Mouse (Mus musculus): ENCODE measurements around the gene 4930503B20Rik. TPM values are rescaled to one million over a fixed set of nuclear protein-coding genes. Genes with fewer than 3 reads are reported as not detected.

The 4930503B20Rik gene
- polyA plus RNA-seq, 1 experiment from 2014 or later: not detected

DNA sequence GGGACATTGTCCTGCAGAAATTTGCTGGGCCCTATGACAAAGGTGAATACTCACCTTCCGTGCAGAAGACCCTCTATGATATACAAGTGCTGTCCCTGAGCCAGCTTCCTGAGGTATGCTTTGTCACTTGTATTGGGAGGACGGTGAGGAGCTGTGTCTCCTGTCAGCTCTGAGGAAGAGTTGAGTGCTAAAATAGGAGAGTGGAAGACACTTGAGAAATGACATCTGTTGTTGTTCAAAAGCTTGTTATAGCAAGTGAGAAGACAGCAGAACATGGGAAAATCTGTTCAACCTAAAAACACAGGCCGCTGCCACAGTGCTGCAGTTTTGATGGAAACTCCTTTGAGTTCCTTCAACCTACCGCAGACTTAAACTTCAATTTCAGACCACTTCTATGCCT, 25.4 kb downstream of the 4930503B20Rik start:
- Histone ChIP-seq H3K36me3 (replicated peaks; ENCODE audit: control insufficient read depth, insufficient read depth) (no peaks in the 10 kb centered on the region), H3K9ac (no peak overlapping the region), H3K9me3 (ENCODE audit: control insufficient read depth, low read length) (no peaks in the 10 kb centered on the region), H3K4me1 (replicated peaks; ENCODE audit: control insufficient read depth, insufficient read depth, low read length) (no peaks in the 10 kb centered on the region), H3K4me2 (replicated peaks) (no peak overlapping the region), H3K4me3 (replicated peaks; ENCODE audit: low read length) (no peak overlapping the region), H3K27ac (no peak overlapping the region), H3K27me3 (ENCODE audit: control insufficient read depth, insufficient read depth, low read length) (no peaks in the 10 kb centered on the region)
- DNase-seq (ENCODE audit: low spot score): no peak
- 86% methylated on average over 4 of the region's 4 CpGs for WGBS
- no peak for ATAC-seq (ENCODE audit: low FRiP score)

DNA sequence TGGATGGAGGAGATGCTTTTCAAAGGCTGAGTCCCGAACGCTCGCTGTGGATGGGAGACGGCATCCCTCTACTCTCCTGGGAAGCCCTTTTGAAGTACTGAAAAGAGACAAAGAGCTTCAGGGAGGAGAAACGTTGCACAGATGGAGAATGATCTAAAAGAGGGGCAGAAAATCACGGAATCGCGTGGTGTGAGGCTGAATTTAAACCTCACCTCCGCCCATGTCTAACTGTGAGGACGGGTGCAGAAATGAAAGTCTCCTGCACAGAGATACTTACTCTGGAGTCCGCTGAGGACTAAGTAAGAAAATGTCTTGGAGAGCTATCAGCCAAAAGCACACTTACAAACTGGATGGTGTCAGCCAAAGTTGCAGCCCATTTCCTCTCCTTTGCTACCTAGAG, 29.2 kb downstream of the 4930503B20Rik start:
- no peak overlapping the region for H3K27ac ChIP-seq
- H3K27me3 ChIP-seq (ENCODE audit: control insufficient read depth, insufficient read depth, low read length): no peaks in the 10 kb centered on the region
- ATAC-seq (ENCODE audit: low FRiP score) (no peak), DNase-seq (ENCODE audit: low spot score) (no peak)
- no peak overlapping the region for H3K4me2 ChIP-seq (replicated peaks)
- no peaks in the 10 kb centered on the region for H3K9me3 ChIP-seq (ENCODE audit: control insufficient read depth, low read length)
- no peaks in the 10 kb centered on the region for H3K4me1 ChIP-seq (replicated peaks; ENCODE audit: control insufficient read depth, insufficient read depth, low read length)
- no peaks in the 10 kb centered on the region for H3K36me3 ChIP-seq (replicated peaks; ENCODE audit: control insufficient read depth, insufficient read depth)
- no peak overlapping the region for H3K4me3 ChIP-seq (replicated peaks; ENCODE audit: low read length)
- 86% methylated on average over 11 of the region's 11 CpGs for WGBS
- no peak overlapping the region for H3K9ac ChIP-seq

DNA sequence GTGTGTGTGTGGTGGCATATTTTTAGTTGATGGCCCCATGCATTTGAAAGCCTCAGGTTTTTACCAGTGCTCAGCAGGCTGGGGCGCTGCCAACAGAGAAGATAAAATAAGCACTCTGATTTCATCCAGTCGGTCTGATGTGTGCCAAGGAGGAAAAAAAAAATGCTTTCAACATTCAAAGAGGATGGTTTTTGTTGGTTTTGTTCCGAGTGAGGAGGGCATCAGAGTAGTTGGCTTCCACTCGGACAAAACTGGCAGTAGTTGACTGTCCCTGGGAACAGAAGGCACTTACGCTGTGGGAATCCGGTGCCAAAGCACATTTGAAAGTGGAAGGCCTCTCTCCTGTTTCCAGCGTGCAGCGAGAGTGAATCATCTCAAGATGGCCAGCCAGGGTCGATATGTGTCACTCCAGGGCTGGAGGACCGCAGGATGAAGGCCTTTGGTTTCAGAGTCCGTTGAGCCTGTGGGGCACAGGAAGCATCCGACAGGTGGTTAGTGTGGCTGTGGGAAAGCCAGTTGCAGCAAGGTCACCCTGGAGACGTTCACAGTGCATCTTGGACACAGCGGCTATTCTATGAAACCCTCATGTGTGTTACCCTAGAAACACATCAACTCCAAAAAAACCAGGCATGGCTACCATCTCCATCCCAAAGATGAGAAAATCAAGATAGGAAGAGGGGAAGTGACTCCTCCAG, 30.4 kb downstream of the 4930503B20Rik start:
- Histone ChIP-seq H3K36me3 (replicated peaks; ENCODE audit: control insufficient read depth, insufficient read depth) (no peaks in the 10 kb centered on the region), H3K27me3 (ENCODE audit: control insufficient read depth, insufficient read depth, low read length) (no peaks in the 10 kb centered on the region), H3K9me3 (ENCODE audit: control insufficient read depth, low read length) (no peaks in the 10 kb centered on the region), H3K4me3 (replicated peaks; ENCODE audit: low read length) (no peak overlapping the region), H3K9ac (no peak overlapping the region), H3K4me2 (replicated peaks) (no peak overlapping the region), H3K4me1 (replicated peaks; ENCODE audit: control insufficient read depth, insufficient read depth, low read length) (no peaks in the 10 kb centered on the region), H3K27ac (no peak overlapping the region)
- DNase-seq (ENCODE audit: low spot score): no peak
- ATAC-seq (ENCODE audit: low FRiP score): no peak
- WGBS: 90% methylated on average over 14 of the region's 14 CpGs

DNA sequence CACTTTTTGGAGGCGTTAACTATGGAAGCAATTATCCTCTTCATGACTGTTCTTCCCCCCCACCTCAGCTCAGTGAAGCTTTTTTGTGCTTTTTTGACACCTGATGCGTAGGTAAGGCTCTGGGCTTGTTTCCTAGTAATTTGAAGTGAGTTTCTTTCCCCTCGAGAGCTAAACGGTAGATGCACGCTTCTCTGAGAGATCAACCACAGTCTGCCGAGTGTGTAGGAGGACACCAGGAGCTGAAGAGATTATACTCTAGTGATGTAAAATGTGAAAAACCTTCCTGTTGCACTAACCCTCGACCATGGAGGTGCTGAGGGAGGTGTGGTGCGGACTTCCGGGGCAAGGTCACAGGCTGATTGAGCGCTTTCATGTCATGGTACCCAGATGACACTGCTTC, 31.0 kb downstream of the 4930503B20Rik start:
- 91% methylated on average over 10 of the region's 10 CpGs for WGBS
- no peak overlapping the region for H3K9ac ChIP-seq
- H3K27me3 ChIP-seq (ENCODE audit: control insufficient read depth, insufficient read depth, low read length): no peaks in the 10 kb centered on the region
- no peaks in the 10 kb centered on the region for H3K9me3 ChIP-seq (ENCODE audit: control insufficient read depth, low read length)
- no peaks in the 10 kb centered on the region for H3K36me3 ChIP-seq (replicated peaks; ENCODE audit: control insufficient read depth, insufficient read depth)
- no peak overlapping the region for H3K4me2 ChIP-seq (replicated peaks)
- H3K4me3 ChIP-seq (replicated peaks; ENCODE audit: low read length): no peak overlapping the region
- no peak for ATAC-seq (ENCODE audit: low FRiP score)
- no peak overlapping the region for H3K27ac ChIP-seq
- no peaks in the 10 kb centered on the region for H3K4me1 ChIP-seq (replicated peaks; ENCODE audit: control insufficient read depth, insufficient read depth, low read length)
- DNase-seq (ENCODE audit: low spot score): no peak

DNA sequence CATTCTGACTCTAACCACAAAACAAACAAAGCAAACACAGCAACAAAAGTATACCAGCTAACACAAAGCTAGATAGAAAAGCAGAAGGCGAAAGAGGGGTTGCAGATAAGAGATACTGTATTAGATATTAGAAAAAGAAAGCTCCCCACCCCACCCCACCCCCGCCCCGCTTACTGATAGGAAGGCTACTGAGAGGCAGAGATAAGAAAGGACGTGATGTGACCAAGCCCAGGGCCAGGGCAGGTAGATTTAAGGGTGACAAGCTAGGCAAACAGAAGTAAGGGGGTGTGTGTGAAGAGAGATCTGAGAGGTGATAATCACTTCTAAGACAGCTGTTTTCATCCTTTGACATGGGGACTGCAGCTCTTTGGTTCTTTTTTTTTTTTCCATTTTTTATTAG, 32.8 kb downstream of the 4930503B20Rik start:
- whole genome bisulfite sequencing: 84% methylated on average over 4 of the region's 4 CpGs
- DNase-seq (ENCODE audit: low spot score) (no peak), ATAC-seq (ENCODE audit: low FRiP score) (no peak)
- no peak overlapping the region for H3K4me2 ChIP-seq (replicated peaks)
- H3K9me3 ChIP-seq (ENCODE audit: control insufficient read depth, low read length): no peaks in the 10 kb centered on the region
- H3K27ac ChIP-seq: no peak overlapping the region
- H3K36me3 ChIP-seq (replicated peaks; ENCODE audit: control insufficient read depth, insufficient read depth): no peaks in the 10 kb centered on the region
- H3K4me1 ChIP-seq (replicated peaks; ENCODE audit: control insufficient read depth, insufficient read depth, low read length): no peaks in the 10 kb centered on the region
- H3K9ac ChIP-seq: no peak overlapping the region
- no peaks in the 10 kb centered on the region for H3K27me3 ChIP-seq (ENCODE audit: control insufficient read depth, insufficient read depth, low read length)
- H3K4me3 ChIP-seq (replicated peaks; ENCODE audit: low read length): no peak overlapping the region

DNA sequence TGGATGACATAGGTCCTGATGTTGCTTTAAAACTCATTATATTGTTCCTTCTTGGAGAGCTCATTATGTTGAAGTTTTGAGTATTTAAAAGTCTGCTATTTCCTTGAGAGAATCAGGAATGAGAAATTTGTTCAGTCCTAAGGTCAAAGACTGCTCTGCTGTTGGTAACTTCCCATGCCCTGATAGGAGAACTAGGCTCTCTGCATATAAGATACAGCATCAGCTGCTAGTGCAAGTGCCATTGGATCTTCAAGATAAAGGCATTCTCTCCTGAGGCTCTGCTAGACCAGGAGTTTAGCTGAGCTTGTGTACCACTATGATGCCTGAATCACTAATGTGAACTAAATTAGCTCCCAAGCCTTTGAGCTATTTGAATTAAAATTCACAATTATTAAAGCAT, 33.2 kb downstream of the 4930503B20Rik start:
- no peaks in the 10 kb centered on the region for H3K36me3 ChIP-seq (replicated peaks; ENCODE audit: control insufficient read depth, insufficient read depth)
- DNase-seq (ENCODE audit: low spot score): no peak
- no peak overlapping the region for H3K9ac ChIP-seq
- H3K27ac ChIP-seq: no peak overlapping the region
- no peak for ATAC-seq (ENCODE audit: low FRiP score)
- no peak overlapping the region for H3K4me3 ChIP-seq (replicated peaks; ENCODE audit: low read length)
- H3K4me2 ChIP-seq (replicated peaks): no peak overlapping the region
- H3K4me1 ChIP-seq (replicated peaks; ENCODE audit: control insufficient read depth, insufficient read depth, low read length): no peaks in the 10 kb centered on the region
- no peaks in the 10 kb centered on the region for H3K9me3 ChIP-seq (ENCODE audit: control insufficient read depth, low read length)
- H3K27me3 ChIP-seq (ENCODE audit: control insufficient read depth, insufficient read depth, low read length): no peaks in the 10 kb centered on the region

DNA sequence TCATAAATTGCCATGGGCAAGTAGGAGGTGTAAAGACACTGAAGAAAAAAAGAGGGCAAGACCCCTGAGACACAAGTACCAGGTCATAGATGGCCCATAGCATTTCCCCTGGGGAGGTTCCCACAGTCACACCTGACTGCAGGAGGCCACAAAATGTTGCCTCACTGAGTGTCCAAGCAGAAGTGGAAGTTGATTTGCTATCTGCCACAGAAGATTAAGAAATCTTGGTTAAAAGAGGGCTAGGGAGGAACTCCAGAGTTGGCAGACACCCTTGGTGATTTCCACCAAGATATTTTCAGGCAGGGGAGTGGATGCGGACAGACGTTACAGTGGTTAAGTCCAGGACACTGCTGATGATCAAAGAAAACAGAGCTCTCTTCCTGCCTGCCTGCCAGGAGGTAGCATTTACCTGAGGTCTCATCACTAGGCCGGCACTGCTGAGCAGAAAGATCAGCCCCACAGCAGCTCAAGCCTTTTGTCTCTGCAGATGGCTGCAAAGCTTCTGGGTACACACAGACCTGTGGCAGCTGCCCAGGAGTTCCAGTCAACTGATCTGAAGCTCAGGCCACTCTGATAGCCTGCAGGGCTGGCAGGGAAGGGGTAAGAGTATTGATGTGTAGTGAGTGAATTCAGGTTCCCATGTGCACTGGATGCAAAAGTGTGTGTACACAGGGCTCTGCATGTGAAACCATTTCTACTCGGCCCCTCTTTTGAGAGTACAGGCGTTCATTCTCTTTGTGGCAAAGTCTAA, 34.4 kb downstream of the 4930503B20Rik start:
- no peaks in the 10 kb centered on the region for H3K9me3 ChIP-seq (ENCODE audit: control insufficient read depth, low read length)
- no peaks in the 10 kb centered on the region for H3K4me1 ChIP-seq (replicated peaks; ENCODE audit: control insufficient read depth, insufficient read depth, low read length)
- no peak overlapping the region for H3K4me2 ChIP-seq (replicated peaks)
- no peak overlapping the region for H3K4me3 ChIP-seq (replicated peaks; ENCODE audit: low read length)
- no peaks in the 10 kb centered on the region for H3K27me3 ChIP-seq (ENCODE audit: control insufficient read depth, insufficient read depth, low read length)
- no peak overlapping the region for H3K27ac ChIP-seq
- H3K9ac ChIP-seq: no peak overlapping the region
- ATAC-seq (ENCODE audit: low FRiP score): no peak
- no peaks in the 10 kb centered on the region for H3K36me3 ChIP-seq (replicated peaks; ENCODE audit: control insufficient read depth, insufficient read depth)
- no peak for DNase-seq (ENCODE audit: low spot score)
- 77% methylated on average over 5 of the region's 5 CpGs for WGBS

DNA sequence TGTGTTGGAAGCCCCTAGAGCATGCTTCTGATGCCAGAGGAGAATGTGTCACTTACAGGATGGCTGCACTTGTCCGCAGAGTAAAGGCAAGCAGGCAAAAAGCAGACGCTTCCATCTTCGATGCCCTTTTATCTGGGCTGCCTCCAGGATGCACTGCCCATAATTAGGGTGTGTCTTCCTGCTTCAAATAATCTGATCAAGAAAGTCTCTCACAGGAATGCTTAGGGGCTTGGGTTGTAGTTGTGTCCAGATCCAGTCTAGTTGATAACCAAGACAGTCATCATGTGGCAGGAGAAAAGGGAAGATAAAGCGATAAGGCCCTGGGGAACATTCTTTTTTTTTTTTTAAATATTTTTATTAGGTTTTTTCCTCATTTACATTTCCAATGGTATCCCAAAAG, 35.6 kb downstream of the 4930503B20Rik start, which contains the start of gene Dnase2b:
TSS of gene Dnase2b (minus strand) at position 101 of the 400 bp plus-strand sequence.
- Histone ChIP-seq H3K4me2 (replicated peaks) (no peak within 1 kb of the TSS), H3K4me3 (replicated peaks; ENCODE audit: low read length) (no peak within 1 kb of the TSS), H3K27me3 (ENCODE audit: control insufficient read depth, insufficient read depth, low read length) (no peaks in the 10 kb centered on the region), H3K4me1 (replicated peaks; ENCODE audit: control insufficient read depth, insufficient read depth, low read length) (no peaks in the 10 kb centered on the region), H3K36me3 (replicated peaks; ENCODE audit: control insufficient read depth, insufficient read depth) (no peaks in the 10 kb centered on the region), H3K27ac (no peak within 1 kb of the TSS), H3K9me3 (ENCODE audit: control insufficient read depth, low read length) (no peaks in the 10 kb centered on the region), H3K9ac (no peak within 1 kb of the TSS)
- 87% methylated on average over 4 of the region's 4 CpGs for WGBS
- DNase-seq (ENCODE audit: low spot score) (no peak), ATAC-seq (ENCODE audit: low FRiP score) (no peak)

DNA sequence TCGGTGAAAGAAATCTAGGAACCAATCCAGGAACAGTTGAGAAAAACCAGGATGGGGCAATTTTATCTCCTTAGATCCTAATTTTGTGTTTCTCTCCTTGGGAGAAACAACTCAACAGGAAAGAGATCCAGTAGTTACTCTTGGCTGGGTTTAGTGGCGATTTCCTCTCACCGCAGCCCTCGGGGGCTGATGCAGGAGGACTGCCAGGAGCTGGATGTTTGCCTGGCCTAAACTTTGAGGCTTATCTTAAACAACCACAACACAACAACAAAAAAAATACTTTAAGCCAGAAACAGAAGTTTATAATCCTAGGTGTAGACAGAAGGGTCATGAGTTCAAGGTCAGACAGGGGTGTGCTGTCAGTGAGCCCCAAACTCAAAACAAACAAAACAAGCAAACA, 39.3 kb downstream of the 4930503B20Rik start:
- ATAC-seq (ENCODE audit: low FRiP score): no peak

More for the DNA sequence above, 39.3 kb downstream of the 4930503B20Rik start:
- DNase-seq (ENCODE audit: low spot score): no peak
- H3K4me3 ChIP-seq (replicated peaks; ENCODE audit: low read length): no peak overlapping the region
- no peak overlapping the region for H3K4me2 ChIP-seq (replicated peaks)
- no peak overlapping the region for H3K9ac ChIP-seq
- no peak overlapping the region for H3K27ac ChIP-seq
- H3K9me3 ChIP-seq (ENCODE audit: control insufficient read depth, low read length): no peaks in the 10 kb centered on the region
- no peaks in the 10 kb centered on the region for H3K36me3 ChIP-seq (replicated peaks; ENCODE audit: control insufficient read depth, insufficient read depth)
- 92% methylated on average over 4 of the region's 4 CpGs for WGBS
- no peaks in the 10 kb centered on the region for H3K27me3 ChIP-seq (ENCODE audit: control insufficient read depth, insufficient read depth, low read length)
- peaks cover 6% of the 10 kb centered on the region; the same call in 1 of the 2 replicates for H3K4me1 ChIP-seq (replicated peaks; ENCODE audit: control insufficient read depth, insufficient read depth, low read length)
